Mouse (Mus musculus) G1E (cell line): Measurements from ENCODE around the gene Arl15. TPM values are rescaled to one million over a fixed set of nuclear protein-coding genes. Genes with fewer than 3 reads are reported as not detected.

Source experiments
- ATAC-seq: 2 replicates; pipeline ENCODE4 v1.8.0; 2016; ENCODE audit warnings: mild to moderate bottlenecking; ENCODE audit not compliant: insufficient number of reproducible peaks, poor library complexity, low FRiP score, severe bottlenecking; ENCODE audit errors: extremely low read depth
- DNase-seq: peaks from one replicate; pipeline ENCODE4 v3.0.0; 2012; ENCODE audit warnings: low spot score
- H3K27me3 ChIP-seq: 2 replicates; pipeline ENCODE4 v1.6.1; 2012; ENCODE audit warnings: mild to moderate bottlenecking, low read length, inconsistent platforms; ENCODE audit not compliant: insufficient read depth
- H3K36me3 ChIP-seq: replicated peaks from 2 replicates; pipeline ENCODE3; 2012; ENCODE audit warnings: mild to moderate bottlenecking, inconsistent platforms
- H3K4me1 ChIP-seq: 2 replicates; pipeline ENCODE4 v1.6.1; 2012; ENCODE audit warnings: low read depth, low read length, inconsistent platforms, mixed read lengths; ENCODE audit not compliant: insufficient read depth
- H3K4me3 ChIP-seq: 2 replicates; pipeline ENCODE4 v1.5.1; 2012; ENCODE audit warnings: low read depth, mild to moderate bottlenecking, inconsistent platforms, low read length, moderate library complexity, mixed read lengths
- H3K9me3 ChIP-seq: replicated peaks from 2 replicates; pipeline ENCODE4 v1.6.1; 2012; ENCODE audit warnings: inconsistent platforms
- CTCF ChIP-seq: IDR thresholded peaks from 2 replicates; pipeline ENCODE4 v1.5.1; 2012; ENCODE audit warnings: low read depth, low read length, inconsistent platforms, mixed read lengths
- GATA1 ChIP-seq: IDR thresholded peaks from 2 replicates; pipeline ENCODE4 v1.6.1; 2012; ENCODE audit warnings: borderline replicate concordance, low read length, inconsistent platforms, mixed read lengths
- GATA2 ChIP-seq: IDR thresholded peaks from 2 replicates; pipeline ENCODE4 v1.6.1; 2012; ENCODE audit warnings: low read depth, low read length, inconsistent platforms, borderline replicate concordance
- POLR2AphosphoS5 ChIP-seq: IDR thresholded peaks from 2 replicates; pipeline ENCODE4 v1.6.1; 2012; ENCODE audit warnings: low read depth, low read length, inconsistent platforms; ENCODE audit not compliant: insufficient replicate concordance
- TAL1 ChIP-seq: conservative IDR thresholded peaks from 2 replicates; pipeline ENCODE4 v1.6.1; 2012; ENCODE audit warnings: low read depth, low read length, inconsistent platforms, mixed read lengths
- polyA plus RNA-seq: library from polyadenylated mRNA; stranded (reverse); fragments of >175 nt; gene quantifications from 2 replicates; pipeline ENCODE4 v1.2.3, GENCODE M21; 2012
- total RNA-seq, 2 experiments: library from RNA; stranded (forward) in 1 of 2; stranded (reverse) in 1 of 2; fragments of 200-1000 nt in 1 of 2; fragments of >200 nt in 1 of 2; fragmentation: Nextera tagmentation in 1 of 2; gene quantifications; 2 replicates each; pipeline ENCODE4 v1.2.3; 2014 to 2017

Arl15 gene
- total and polyA plus RNA-seq, 3 experiments: 3.2 to 73.8 (median 64.0) TPM

DNA sequence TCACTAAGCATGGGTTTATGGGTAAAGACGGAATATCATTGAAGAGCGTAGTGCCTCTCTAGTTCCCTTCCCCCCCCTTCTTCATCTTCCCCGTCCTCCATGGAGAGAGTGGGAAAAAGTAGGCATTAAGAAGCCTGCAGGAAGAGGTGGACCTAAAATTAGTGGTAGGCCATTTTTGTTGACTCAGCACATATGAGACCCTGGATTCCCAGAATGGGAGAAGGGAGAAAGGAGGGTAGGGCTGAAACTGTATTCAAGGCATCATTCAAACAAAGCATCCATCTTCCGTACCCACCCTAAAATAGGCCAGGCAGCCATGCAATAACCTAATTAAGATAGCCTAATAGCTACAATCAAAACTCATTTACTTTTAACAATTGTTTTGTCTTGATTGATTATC lies 301.1 kb downstream of the Arl15 start:
- H3K27me3 ChIP-seq: no peaks in the 10 kb centered on the region
- H3K4me1 ChIP-seq: peaks cover 2% of the 10 kb centered on the region; the same call in 1 of the 2 replicates
- H3K9me3 ChIP-seq: no peaks in the 10 kb centered on the region
- H3K36me3 ChIP-seq: peaks cover 55% of the 10 kb centered on the region
- DNase-seq (no peak), ATAC-seq (no peak)
- no peak overlapping the region for H3K4me3 ChIP-seq
- TF ChIP-seq POLR2AphosphoS5 (no peak), CTCF (no peak), TAL1 (no peak), GATA2 (no peak), GATA1 (no peak)

- no peak for DNase-seq
- no peak for TF ChIP-seq GATA2
- TF ChIP-seq TAL1: no peak
- TF ChIP-seq CTCF: no peak
- no peak for TF ChIP-seq POLR2AphosphoS5
- TF ChIP-seq GATA1: no peak
- H3K27me3 ChIP-seq: no peaks in the 10 kb centered on the region
- no peaks in the 10 kb centered on the region for H3K9me3 ChIP-seq
- no peak for ATAC-seq
- peaks cover 52% of the 10 kb centered on the region for H3K36me3 ChIP-seq
- H3K4me3 ChIP-seq: no peak overlapping the region
- peaks cover 2% of the 10 kb centered on the region; the same call in 1 of the 2 replicates for H3K4me1 ChIP-seq
Measured at GRCm38 (mm10) chr13:114096386-114096785, 302.1 kb downstream of the Arl15 start.

DNA sequence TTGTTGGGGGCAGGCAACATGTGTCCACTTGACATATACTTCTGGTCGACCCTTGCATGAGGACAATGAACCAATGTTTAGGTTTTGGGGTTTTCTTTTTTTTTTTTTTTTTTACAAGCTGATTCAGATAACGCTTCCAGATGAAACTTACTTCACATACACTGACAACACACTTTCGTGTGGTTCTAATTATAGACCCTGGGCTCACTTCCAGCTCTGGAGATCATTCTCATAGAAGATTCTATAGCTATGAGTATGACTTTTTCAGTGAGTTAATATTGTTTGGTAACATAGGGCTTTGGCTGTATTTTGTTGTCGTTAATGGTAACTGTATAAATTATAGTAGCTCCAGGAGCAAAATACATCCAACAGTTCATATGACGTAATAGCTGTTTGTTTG lies 306.9 kb downstream of the Arl15 start:
- Histone ChIP-seq H3K27me3 (no peaks in the 10 kb centered on the region), H3K4me3 (no peak overlapping the region), H3K9me3 (no peaks in the 10 kb centered on the region), H3K4me1 (peaks cover 2% of the 10 kb centered on the region; the same call in 1 of the 2 replicates), H3K36me3 (peaks cover 72% of the 10 kb centered on the region)
- ATAC-seq (no peak), DNase-seq (no peak)
- TF ChIP-seq GATA2 (no peak), TAL1 (no peak), POLR2AphosphoS5 (no peak), CTCF (no peak), GATA1 (no peak)

DNA sequence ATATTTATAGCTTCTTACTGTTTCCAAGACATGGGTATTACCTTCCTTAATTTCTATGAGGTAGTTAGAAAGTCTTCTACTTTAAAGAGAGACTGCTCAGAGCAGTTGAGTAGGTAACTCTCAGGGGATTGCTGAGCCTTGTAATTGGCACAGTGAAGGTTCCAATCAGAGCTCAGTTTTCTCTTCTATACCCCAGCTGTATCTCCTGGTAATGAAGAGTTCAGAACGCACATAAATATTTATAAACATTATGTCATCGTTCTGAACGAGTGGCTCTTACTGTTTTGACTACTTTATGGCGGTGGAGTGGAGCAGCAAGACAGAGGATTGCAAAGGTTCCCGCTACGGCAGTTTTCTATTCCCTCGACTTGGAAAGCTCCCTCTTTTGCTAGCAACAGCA lies 311.8 kb downstream of the Arl15 start:
- H3K27me3 ChIP-seq: no peaks in the 10 kb centered on the region
- H3K36me3 ChIP-seq: peaks cover 77% of the 10 kb centered on the region
- TF ChIP-seq GATA1 (no peak), GATA2 (no peak), POLR2AphosphoS5 (no peak), TAL1 (no peak), CTCF (no peak)
- H3K9me3 ChIP-seq: no peaks in the 10 kb centered on the region
- no peak overlapping the region for H3K4me3 ChIP-seq
- ATAC-seq (no peak), DNase-seq (no peak)
- no peaks in the 10 kb centered on the region for H3K4me1 ChIP-seq

DNA sequence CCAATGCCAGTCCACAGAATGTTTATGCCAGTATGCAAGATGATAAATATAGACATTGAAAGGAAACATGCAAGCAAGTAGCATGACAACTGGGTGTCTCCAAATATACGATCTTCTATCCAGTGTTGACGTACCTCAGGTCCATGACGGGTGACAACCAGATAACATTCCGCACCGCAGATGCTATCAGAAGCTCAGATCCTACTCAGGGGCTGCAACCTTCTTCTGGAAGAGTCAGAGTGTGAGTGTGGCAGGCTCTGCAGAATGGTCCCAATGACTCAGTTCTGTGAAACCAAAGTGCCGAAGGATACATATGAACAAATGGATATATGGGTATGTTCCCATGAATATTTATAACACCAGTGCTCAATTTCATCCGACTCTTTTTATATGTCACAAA lies 313.2 kb downstream of the Arl15 start:
- Histone ChIP-seq H3K9me3 (no peaks in the 10 kb centered on the region), H3K4me3 (no peak overlapping the region), H3K4me1 (no peaks in the 10 kb centered on the region), H3K36me3 (peaks cover 80% of the 10 kb centered on the region), H3K27me3 (no peaks in the 10 kb centered on the region)
- DNase-seq (no peak), ATAC-seq (no peak)
- TF ChIP-seq CTCF (no peak), GATA1 (no peak), TAL1 (no peak), GATA2 (no peak), POLR2AphosphoS5 (no peak)

- no peak for TF ChIP-seq TAL1
- TF ChIP-seq CTCF: no peak
- TF ChIP-seq GATA2: no peak
- no peak for TF ChIP-seq POLR2AphosphoS5
- TF ChIP-seq GATA1: no peak
- DNase-seq (no peak), ATAC-seq (no peak)
- H3K9me3 ChIP-seq: no peaks in the 10 kb centered on the region
- H3K36me3 ChIP-seq: peaks cover 78% of the 10 kb centered on the region
- H3K4me1 ChIP-seq: no peaks in the 10 kb centered on the region
- H3K27me3 ChIP-seq: no peaks in the 10 kb centered on the region
- H3K4me3 ChIP-seq: no peak overlapping the region
Measured at GRCm38 (mm10) chr13:114109441-114109840, 315.1 kb downstream of the Arl15 start.

DNA sequence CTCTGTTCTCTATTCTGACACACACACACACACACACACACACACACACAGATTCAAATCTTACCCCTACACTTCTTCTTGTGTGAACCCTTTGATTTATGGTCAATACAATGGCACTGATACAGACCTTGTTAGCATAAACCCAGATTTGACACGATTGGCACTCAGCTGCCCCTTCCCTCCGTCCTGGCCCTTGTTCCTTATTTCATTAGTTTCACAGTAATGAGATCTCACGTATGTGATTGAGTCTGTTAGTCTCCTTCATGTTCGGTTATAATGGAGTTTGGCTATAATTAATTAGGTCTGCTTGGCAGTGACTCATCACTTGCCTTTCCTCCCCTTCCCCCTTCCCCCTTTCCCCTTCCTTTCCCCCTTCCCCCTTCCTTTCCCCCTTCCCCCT lies 315.5 kb downstream of the Arl15 start:
- TF ChIP-seq GATA1 (no peak), POLR2AphosphoS5 (no peak), CTCF (no peak), GATA2 (no peak), TAL1 (no peak)
- Histone ChIP-seq H3K36me3 (peaks cover 79% of the 10 kb centered on the region), H3K9me3 (no peaks in the 10 kb centered on the region), H3K4me1 (no peaks in the 10 kb centered on the region), H3K27me3 (no peaks in the 10 kb centered on the region), H3K4me3 (no peak overlapping the region)
- DNase-seq: no peak
- ATAC-seq: no peak
